ENCODE assay signal across 7 mouse cellular contexts in genomic region chr2:161498449-161499096, GRCm38 (mm10).
DNase-seq lines count a peak whose midpoint lies in the region; ATAC-seq and TF ChIP-seq lines count a peak whose summit lies in the region.

No protein-coding gene starts in this region.

- intact Hi-C loops in left cerebral cortex, postnatal 4 days (cut with DNase I) = no loop called here

- peak; percentile 12 for DNase-seq in left cerebral cortex, postnatal 4 days
- no peak for DNase-seq in left cerebral cortex, adult 11 months (ENCODE audit: low spot score)
- no peak for DNase-seq in spleen, postnatal 36 days (ENCODE audit: low spot score in 2 of 2)
- no peak for DNase-seq in lung, adult 2 months

- peaks cover 7% of the 10 kb centered on the region; the same call in 1 of the 2 replicates for H3K4me1 ChIP-seq in embryonic facial prominence, embryonic 12.5 days
- peaks cover 13% of the 10 kb centered on the region for H3K4me1 ChIP-seq in hindbrain, embryonic 15.5 days (replicated peaks)
- peaks cover 15% of the 10 kb centered on the region for H3K4me1 ChIP-seq in neural tube, embryonic 13.5 days (replicated peaks)
- no peaks in the 10 kb centered on the region for H3K4me1 ChIP-seq in lung, adult 2 months (ENCODE audit: control insufficient read depth, insufficient read depth, low read length)

- no peak for TF ChIP-seq POLR2A in lung, adult 2 months (IDR thresholded peaks at IDR 0.05; ENCODE audit: borderline replicate concordance, extremely low read depth, low read depth, low read length)

- no peak overlapping the region for H3K27ac ChIP-seq in embryonic facial prominence, embryonic 12.5 days
- no peak overlapping the region for H3K27ac ChIP-seq in hindbrain, embryonic 15.5 days (replicated peaks)
- H3K27ac ChIP-seq in neural tube, embryonic 13.5 days (replicated peaks) = no peak overlapping the region

- no peaks in the 10 kb centered on the region for H3K9me3 ChIP-seq in embryonic facial prominence, embryonic 12.5 days
- H3K9me3 ChIP-seq in hindbrain, embryonic 15.5 days = no peaks in the 10 kb centered on the region
- no peaks in the 10 kb centered on the region for H3K9me3 ChIP-seq in neural tube, embryonic 13.5 days

- peak overlapping the region; percentile 30 for H3K4me3 ChIP-seq in embryonic facial prominence, embryonic 12.5 days
- peak overlapping the region; percentile 29 for H3K4me3 ChIP-seq in hindbrain, embryonic 15.5 days
- peak overlapping the region; percentile 26 for H3K4me3 ChIP-seq in neural tube, embryonic 13.5 days
- H3K4me3 ChIP-seq in lung, adult 2 months (replicated peaks; ENCODE audit: extremely low read depth, low read depth, low read length) = no peak overlapping the region

- H3K4me2 ChIP-seq in embryonic facial prominence, embryonic 12.5 days (replicated peaks) = peak overlapping the region; percentile 54
- H3K4me2 ChIP-seq in hindbrain, embryonic 15.5 days = peak overlapping the region; percentile 54
- H3K4me2 ChIP-seq in neural tube, embryonic 13.5 days = peak overlapping the region; percentile 54

- TF ChIP-seq CTCF in lung, adult 2 months (IDR thresholded peaks at IDR 0.05; ENCODE audit: insufficient read depth, low read length) = no peak

- 19% methylated on average over 13 of the region's 13 CpGs for WGBS in embryonic facial prominence, embryonic 12.5 days
- 18% methylated on average over 13 of the region's 13 CpGs for WGBS in hindbrain, embryonic 15.5 days
- WGBS in neural tube, embryonic 13.5 days = 14% methylated on average over 13 of the region's 13 CpGs
- WGBS in lung, adult 2 months = 20% methylated on average over 13 of the region's 13 CpGs

- no peaks in the 10 kb centered on the region for H3K27me3 ChIP-seq in embryonic facial prominence, embryonic 12.5 days
- H3K27me3 ChIP-seq in hindbrain, embryonic 15.5 days = no peaks in the 10 kb centered on the region
- H3K27me3 ChIP-seq in neural tube, embryonic 13.5 days = no peaks in the 10 kb centered on the region

- no peak for ATAC-seq in embryonic facial prominence, embryonic 12.5 days (ENCODE audit: insufficient number of reproducible peaks, insufficient read depth, low FRiP score, low TSS enrichment)
- ATAC-seq in hindbrain, embryonic 15.5 days (ENCODE audit: low FRiP score, low read depth) = peak; percentile 61; the same call in 1 of the 2 replicates
- no peak for ATAC-seq in neural tube, embryonic 13.5 days (ENCODE audit: low read depth)

- no peak overlapping the region for H3K9ac ChIP-seq in embryonic facial prominence, embryonic 12.5 days
- peak overlapping the region; percentile 26 for H3K9ac ChIP-seq in hindbrain, embryonic 15.5 days
- H3K9ac ChIP-seq in neural tube, embryonic 13.5 days = peak overlapping the region; percentile 48

- H3K36me3 ChIP-seq in embryonic facial prominence, embryonic 12.5 days = no peaks in the 10 kb centered on the region
- H3K36me3 ChIP-seq in hindbrain, embryonic 15.5 days = no peaks in the 10 kb centered on the region
- no peaks in the 10 kb centered on the region for H3K36me3 ChIP-seq in neural tube, embryonic 13.5 days
